Mouse (Mus musculus): ENCODE measurements at regions not wholly inside any gene's neighbourhood (a gene's known extent, or its start where the extent isn't known, plus 50 kb on each side); places are given as distances from the start of the nearest gene placed in this dataset.
A peak's percentile ranks its signal among the peaks of the same experiment; 100 is the strongest.

DNA sequence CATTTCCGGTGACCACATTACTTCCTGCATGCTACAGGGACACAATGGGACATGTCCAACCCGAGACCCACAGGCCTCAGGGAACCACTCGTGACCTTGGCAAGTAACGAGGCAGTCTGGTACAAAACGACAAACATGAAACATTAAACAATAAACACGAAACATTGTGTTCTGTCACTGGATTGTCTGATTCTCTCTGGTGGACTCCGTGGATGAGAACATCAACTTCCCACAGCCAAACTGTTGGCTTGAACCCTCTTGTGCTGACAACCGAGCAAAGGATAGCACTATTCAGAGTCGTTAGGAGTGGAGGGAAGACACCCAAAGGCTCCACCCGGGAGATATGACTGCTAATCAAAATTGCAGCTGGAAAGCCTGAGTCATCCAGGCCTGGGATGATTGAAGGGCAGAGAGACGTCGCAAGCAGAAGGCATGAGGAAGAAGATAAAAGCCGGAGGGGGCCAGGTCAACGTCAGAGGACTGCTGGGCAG is 176.6 kb downstream of the Cand1 start:
- TF ChIP-seq POLR2A (IDR thresholded peaks at IDR 0.05; ENCODE audit: control insufficient read depth in 1 of 2, insufficient read depth in 1 of 2, low read depth in 1 of 2, low read length in 2 of 2, poor library complexity in 1 of 2) (0 out of 4 replicates have a peak, but pooled peaks of 1 of the 2 experiments have one; percentile 20), JUND (IDR thresholded peaks at IDR 0.05; ENCODE audit: low read depth, low read length) (peak; percentile 32; the same call in 1 of the 2 replicates), E2F4 (IDR thresholded peaks at IDR 0.05; ENCODE audit: borderline replicate concordance, low read depth, low read length) (no peak), HCFC1 (IDR thresholded peaks at IDR 0.05; ENCODE audit: low read depth, low read length) (no peak), MAFK (IDR thresholded peaks at IDR 0.05; ENCODE audit: borderline replicate concordance, low read depth, low read length) (no peak)
